ENCODE assay signal across 2 mouse cellular contexts in the genomic region with DNA sequence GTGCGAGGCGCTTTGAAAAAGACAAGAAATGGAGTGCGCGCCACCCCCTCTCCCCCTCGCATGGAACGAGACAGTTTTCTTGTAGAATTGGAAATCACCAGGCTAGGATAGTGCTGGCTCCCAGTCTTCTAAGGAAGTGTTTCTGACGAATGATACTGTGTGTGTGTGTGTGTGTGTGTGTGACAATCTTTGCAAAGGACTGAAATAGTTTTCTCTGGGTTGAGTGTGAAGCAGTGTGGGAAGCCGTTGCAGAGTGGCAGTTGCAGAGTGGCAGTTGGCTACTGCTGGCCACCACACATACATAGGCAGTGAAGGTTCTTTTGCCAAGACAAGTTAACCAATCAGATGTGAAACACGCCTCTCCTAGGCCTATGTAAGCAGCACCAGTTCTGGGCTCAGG. TPM values are rescaled to one million over a fixed set of nuclear protein-coding genes. Genes with fewer than 3 reads are reported as not detected.
"Had no signal": no experiment of that assay in that cellular context is flagged by ENCODE, and none has a peak within 500 bp of the region (broad histone marks: within the 10 kb centered on the region; RNA-seq: fewer than 3 reads in every experiment).

No protein-coding gene starts in this region.

RNA-seq across cellular contexts. Expression of gene Kcne4, which starts 31.6 kb away (rescaled TPM):
- total RNA-seq: granulocyte monocyte progenitor cell, adult 5-6 weeks had no signal
- polyA plus RNA-seq: inflammation-experienced regulatory T-cells, adult 6 months had no signal
